Mouse (Mus musculus) embryonic facial prominence, embryonic 14.5 days (tissue): ENCODE results near the gene Ccm2l. TPM values are rescaled to one million over a fixed set of nuclear protein-coding genes. Genes with fewer than 3 reads are reported as not detected.

Experiments
- ATAC-seq: fragments of 200-750 bp; cut with Nextera tagmentation; 2 replicates; pipeline ENCODE4 v1.8.0; 2017; ENCODE audit warnings: low read depth, moderate number of reproducible peaks, moderate TSS enrichment
- DNase-seq: peaks from one replicate; pipeline ENCODE4 v3.0.0-alpha.2; 2015; ENCODE audit warnings: low spot score
- H3K27ac ChIP-seq: fragments of 300-500 bp; sonication (generic); replicated peaks from 2 replicates; pipeline ENCODE4 v1.5.1; 2014; ENCODE audit warnings: low read depth, mild to moderate bottlenecking, low read length, moderate library complexity
- H3K27me3 ChIP-seq: fragments of 300-500 bp; sonication (generic); replicated peaks from 2 replicates; pipeline ENCODE4 v1.6.1; 2014; ENCODE audit warnings: low read length; ENCODE audit not compliant: control insufficient read depth, insufficient read depth
- H3K36me3 ChIP-seq: fragments of 300-500 bp; sonication (generic); 2 replicates; pipeline ENCODE4 v1.6.1; 2014; ENCODE audit warnings: low read length, mixed read lengths; ENCODE audit not compliant: control insufficient read depth, insufficient read depth
- H3K4me1 ChIP-seq: fragments of 300-500 bp; sonication (generic); 2 replicates; pipeline ENCODE4 v1.6.1; 2014; ENCODE audit warnings: antibody characterized with exemption, low read length; ENCODE audit not compliant: control insufficient read depth, insufficient read depth
- H3K4me2 ChIP-seq: fragments of 300-500 bp; sonication (generic); 2 replicates; pipeline ENCODE4 v1.6.1; 2014; ENCODE audit warnings: low read depth, mild to moderate bottlenecking, low read length, moderate library complexity, mixed read lengths
- H3K4me3 ChIP-seq: fragments of 300-500 bp; sonication (generic); 2 replicates; pipeline ENCODE4 v1.5.1; 2014; ENCODE audit warnings: low read depth, mild to moderate bottlenecking, low read length
- H3K9ac ChIP-seq: fragments of 300-500 bp; sonication (generic); 2 replicates; pipeline ENCODE4 v1.6.1; 2014; ENCODE audit warnings: low read depth, mild to moderate bottlenecking, low read length, moderate library complexity, mixed read lengths
- H3K9me3 ChIP-seq: fragments of 300-500 bp; sonication (generic); 2 replicates; pipeline ENCODE4 v1.6.1; 2016; ENCODE audit warnings: low read length; ENCODE audit not compliant: control insufficient read depth
- WGBS: fragments of 180-500 bp; shearing (Covaris S2); extraction: QIAGEN DNeasy Blood & Tissue Kit; methylation state at CpG from one replicate; pipeline ENCODE4 v1.1.7; 2014; 5-methylcytosine and 5-hydroxymethylcytosine counted together
- polyA plus RNA-seq: library from polyadenylated mRNA; unstranded; fragments of >200 nt; fragmentation: Nextera tagmentation; extraction: Ambion mirVana; gene quantifications from 2 replicates; pipeline ENCODE4 v1.2.1, GENCODE M21; 2014

Gene Ccm2l
- polyA plus RNA-seq, 1 experiment from 2014 or later = 2.7 TPM

DNA sequence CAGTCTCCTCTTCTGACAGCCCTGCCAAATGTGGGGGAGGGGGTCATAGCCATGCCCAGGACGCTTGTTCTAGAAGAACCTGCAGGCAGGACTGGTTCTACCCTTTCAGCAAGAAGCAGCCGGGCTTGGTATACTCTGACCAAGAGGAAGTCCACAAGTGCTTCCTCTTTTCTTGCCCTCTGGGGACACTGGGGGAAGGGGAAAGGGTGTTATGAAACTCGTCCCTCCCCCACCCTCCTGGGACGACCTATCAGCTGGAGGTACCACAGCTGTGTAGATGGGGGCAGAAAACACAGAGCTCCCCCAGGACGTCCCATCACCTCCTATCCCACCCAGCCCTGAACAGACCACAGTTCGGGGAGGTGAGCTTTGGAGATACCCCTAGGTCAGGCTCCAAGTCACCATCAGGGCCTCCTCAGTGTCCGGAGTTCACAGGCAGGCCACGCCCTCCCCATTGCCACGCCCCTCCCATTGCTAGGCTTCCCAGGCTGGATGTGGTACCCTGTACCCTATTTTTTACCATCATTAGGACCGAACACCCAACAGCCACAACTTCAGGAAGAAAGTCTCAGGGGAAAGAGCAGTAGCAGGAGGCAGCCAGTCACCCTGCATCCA, 24.9 kb downstream of the Ccm2l start:
- no peak overlapping the region for H3K27ac ChIP-seq
- no peaks in the 10 kb centered on the region for H3K36me3 ChIP-seq
- H3K4me1 ChIP-seq = no peaks in the 10 kb centered on the region
- no peaks in the 10 kb centered on the region for H3K27me3 ChIP-seq
- DNase-seq (no peak), ATAC-seq (no peak)
- H3K9ac ChIP-seq = no peak overlapping the region
- 42% methylated on average over 10 of the region's 10 CpGs for WGBS
- no peak overlapping the region for H3K4me2 ChIP-seq
- H3K4me3 ChIP-seq = no peak overlapping the region
- H3K9me3 ChIP-seq = no peaks in the 10 kb centered on the region

DNA sequence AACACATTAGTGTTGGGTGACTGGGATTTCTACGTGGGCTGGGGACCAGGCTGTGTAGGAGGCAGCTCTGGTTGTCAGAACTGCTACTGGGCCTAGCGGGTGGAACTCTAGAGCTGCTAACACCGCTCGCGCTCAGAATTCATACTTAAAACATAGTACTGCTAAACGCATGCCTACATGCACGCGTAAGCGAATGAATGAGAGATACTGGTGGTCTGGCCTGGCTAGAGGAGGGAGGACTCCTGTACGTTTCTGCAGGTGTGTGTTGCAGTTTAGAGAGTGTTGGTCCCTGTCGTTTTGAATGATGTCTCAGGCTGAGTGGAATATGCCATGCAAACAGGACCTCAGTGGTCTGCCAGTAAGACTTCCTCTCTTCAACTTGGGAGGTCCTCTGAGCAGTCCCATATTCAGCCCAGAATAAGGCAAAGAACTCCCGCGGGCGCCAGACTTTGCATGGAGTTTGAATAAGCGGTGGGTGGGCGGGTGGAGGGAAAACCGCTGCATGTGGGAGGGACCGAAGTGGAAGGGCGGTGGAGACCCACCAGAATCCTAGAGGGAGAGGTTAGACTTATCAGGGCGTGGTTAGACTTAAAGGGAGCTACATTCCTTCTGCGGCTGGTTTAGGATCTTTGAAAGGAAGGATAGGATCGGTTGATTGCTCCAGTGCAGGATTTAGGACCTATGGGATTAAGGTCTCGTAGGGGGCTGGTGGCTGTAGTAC, 41.5 kb downstream of the Ccm2l start:
- H3K4me1 ChIP-seq = peaks cover 12% of the 10 kb centered on the region
- no peak overlapping the region; the same call in 1 of the 2 replicates for H3K9ac ChIP-seq
- peak overlapping the region; percentile 47 for H3K4me3 ChIP-seq
- ATAC-seq (peak; percentile 53; the same call in 1 of the 2 replicates), DNase-seq (peak; percentile 73)
- WGBS = 33% methylated on average over 23 of the region's 23 CpGs
- no peaks in the 10 kb centered on the region for H3K9me3 ChIP-seq
- peak overlapping the region; percentile 29; the same call in 1 of the 2 replicates for H3K27ac ChIP-seq
- H3K4me2 ChIP-seq = peak overlapping the region; percentile 79
- no peaks in the 10 kb centered on the region for H3K36me3 ChIP-seq
- H3K27me3 ChIP-seq = peaks cover 45% of the 10 kb centered on the region

DNA sequence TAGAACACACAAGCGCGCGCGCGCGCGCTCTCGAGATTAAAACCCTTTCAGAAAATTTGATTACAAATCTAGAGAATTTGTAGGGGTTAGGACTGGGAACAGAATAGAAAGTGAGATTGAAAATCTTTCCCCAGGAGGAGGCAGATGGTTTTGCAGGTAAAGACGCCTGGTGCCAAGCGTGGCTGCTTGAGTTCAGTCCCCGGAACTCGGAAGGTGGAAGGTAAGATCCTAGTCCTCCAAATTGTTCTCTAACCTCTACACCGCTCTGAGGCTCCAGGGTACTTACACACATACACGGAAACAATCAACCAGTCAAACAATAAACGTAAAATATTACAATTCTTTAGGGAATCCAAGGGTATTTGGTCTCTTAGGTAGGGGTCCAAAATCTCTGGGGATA, 42.0 kb downstream of the Ccm2l start:
- Histone ChIP-seq H3K9ac (no peak overlapping the region; the same call in 1 of the 2 replicates), H3K4me1 (peaks cover 12% of the 10 kb centered on the region), H3K4me3 (peak overlapping the region; percentile 47), H3K9me3 (no peaks in the 10 kb centered on the region), H3K36me3 (no peaks in the 10 kb centered on the region), H3K27ac (peak overlapping the region; percentile 29; the same call in 1 of the 2 replicates), H3K27me3 (peaks cover 45% of the 10 kb centered on the region), H3K4me2 (peak overlapping the region; percentile 79)
- DNase-seq (no peak), ATAC-seq (no peak)
- WGBS = 2% methylated on average over 15 of the region's 15 CpGs

DNA sequence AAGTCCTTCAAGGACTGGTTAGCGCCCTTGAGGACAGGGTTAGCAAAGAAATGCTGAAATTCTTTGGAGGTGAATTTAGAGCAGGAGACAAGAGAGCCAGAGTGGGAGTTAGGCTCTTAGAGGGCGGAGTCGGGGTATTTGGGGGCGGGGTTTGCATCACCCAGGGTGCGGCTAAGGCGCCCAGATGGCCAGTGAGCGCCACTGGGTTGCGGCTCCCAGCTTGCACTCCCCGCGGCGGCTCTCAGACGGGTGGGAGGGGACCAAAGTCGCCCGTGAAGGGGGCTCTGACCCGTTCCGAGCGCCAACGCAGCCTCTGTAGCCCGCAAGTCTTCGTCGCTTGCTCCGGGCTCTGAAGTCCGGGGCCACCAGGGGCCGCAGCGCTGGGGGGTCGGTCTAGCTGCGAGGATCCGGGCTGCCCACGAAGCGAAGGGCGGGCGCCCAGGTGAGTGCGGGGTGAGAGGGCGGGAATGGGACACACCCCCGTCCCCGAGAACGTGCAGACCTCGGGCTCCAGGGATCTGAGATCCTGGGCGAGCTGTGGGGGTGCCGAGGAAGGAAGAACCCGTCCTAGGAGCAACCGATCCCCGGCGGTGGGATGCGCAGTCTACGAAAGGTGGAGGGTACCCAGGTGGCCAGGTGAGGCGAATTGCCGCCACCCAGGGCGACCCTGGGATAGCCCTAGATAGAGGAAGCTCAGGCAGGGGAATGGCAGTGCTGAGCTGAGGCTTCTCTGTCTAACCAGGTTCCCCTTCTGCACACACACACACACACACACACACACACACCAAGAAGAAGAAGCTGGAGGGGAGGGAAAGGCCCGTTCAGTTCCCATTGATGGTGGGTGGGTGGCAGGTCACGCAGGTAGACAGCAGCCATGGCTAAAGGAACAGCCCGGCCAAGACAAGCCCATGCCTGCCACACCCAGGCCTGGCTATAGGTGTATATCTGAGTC, 42.8 kb downstream of the Ccm2l start, which contains the start of gene Hck:
Gene Hck (plus strand): TSS at position 156 of the 952 bp plus-strand sequence.
- DNase-seq (peak; percentile 47), ATAC-seq (peak; percentile 65; the same call in 1 of the 2 replicates)
- 2% methylated on average over 32 of the region's 52 CpGs for WGBS
- Histone ChIP-seq H3K4me2 (peak within 1 kb of the TSS; percentile 79), H3K4me3 (peak within 1 kb of the TSS; percentile 47), H3K27me3 (peaks cover 45% of the 10 kb centered on the region), H3K4me1 (peaks cover 12% of the 10 kb centered on the region), H3K9ac (peak within 1 kb of the TSS; percentile 47; the same call in 1 of the 2 replicates), H3K27ac (peak within 1 kb of the TSS; percentile 29; the same call in 1 of the 2 replicates), H3K36me3 (no peaks in the 10 kb centered on the region), H3K9me3 (no peaks in the 10 kb centered on the region)

DNA sequence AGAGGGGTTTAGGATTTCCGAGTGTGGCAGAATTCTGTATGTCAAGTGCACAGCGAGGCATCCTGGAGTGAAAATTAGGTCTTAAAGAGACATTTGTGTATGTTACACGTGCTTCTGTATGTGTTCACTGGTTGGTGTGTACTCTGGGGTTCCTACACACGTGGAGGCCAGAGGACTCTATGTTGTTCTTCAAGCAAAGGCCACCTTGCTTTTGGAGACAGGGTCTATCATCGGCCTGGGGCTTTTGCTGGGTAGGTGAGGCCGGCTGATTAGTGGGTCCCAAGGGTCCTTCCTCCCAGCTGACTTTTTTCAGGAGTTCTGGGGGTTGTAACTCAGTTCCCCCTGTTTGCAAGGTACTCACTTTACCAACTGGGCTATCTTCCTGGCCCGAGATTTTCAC, 43.8 kb downstream of the Ccm2l start:
- WGBS = 65% methylated on average over 7 of the region's 7 CpGs

DNA sequence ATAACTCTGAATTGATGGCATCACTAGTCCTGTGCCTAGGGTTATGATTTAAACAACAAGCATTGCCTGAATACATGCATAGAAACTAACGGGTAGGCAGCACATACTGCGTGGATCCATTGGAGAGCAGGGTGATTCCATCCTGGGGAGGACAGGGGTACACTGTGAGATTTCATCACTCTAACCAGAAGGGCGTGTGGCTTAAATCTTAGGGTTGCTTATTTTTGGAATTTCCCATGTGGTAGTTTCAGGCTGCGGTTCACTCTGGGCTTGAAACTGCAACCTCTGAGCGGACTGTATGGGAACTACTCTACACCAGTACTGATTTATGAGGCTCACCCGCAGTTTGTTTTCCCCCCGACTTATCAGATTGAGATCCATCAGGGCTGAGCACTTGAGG, 45.5 kb downstream of the Ccm2l start:
- H3K9me3 ChIP-seq = no peaks in the 10 kb centered on the region
- H3K27me3 ChIP-seq = peaks cover 37% of the 10 kb centered on the region
- DNase-seq (no peak), ATAC-seq (no peak)
- no peak overlapping the region for H3K27ac ChIP-seq
- no peak overlapping the region for H3K4me2 ChIP-seq
- 84% methylated on average over 7 of the region's 7 CpGs for WGBS
- H3K9ac ChIP-seq = no peak overlapping the region
- H3K36me3 ChIP-seq = no peaks in the 10 kb centered on the region
- H3K4me1 ChIP-seq = peaks cover 12% of the 10 kb centered on the region
- H3K4me3 ChIP-seq = no peak overlapping the region

More for the DNA sequence above, 43.8 kb downstream of the Ccm2l start:
- Histone ChIP-seq H3K4me1 (peaks cover 12% of the 10 kb centered on the region), H3K4me3 (no peak overlapping the region), H3K9me3 (no peaks in the 10 kb centered on the region), H3K36me3 (no peaks in the 10 kb centered on the region), H3K27ac (no peak overlapping the region), H3K27me3 (peaks cover 45% of the 10 kb centered on the region), H3K4me2 (no peak overlapping the region), H3K9ac (no peak overlapping the region)
- ATAC-seq (no peak), DNase-seq (no peak)

DNA sequence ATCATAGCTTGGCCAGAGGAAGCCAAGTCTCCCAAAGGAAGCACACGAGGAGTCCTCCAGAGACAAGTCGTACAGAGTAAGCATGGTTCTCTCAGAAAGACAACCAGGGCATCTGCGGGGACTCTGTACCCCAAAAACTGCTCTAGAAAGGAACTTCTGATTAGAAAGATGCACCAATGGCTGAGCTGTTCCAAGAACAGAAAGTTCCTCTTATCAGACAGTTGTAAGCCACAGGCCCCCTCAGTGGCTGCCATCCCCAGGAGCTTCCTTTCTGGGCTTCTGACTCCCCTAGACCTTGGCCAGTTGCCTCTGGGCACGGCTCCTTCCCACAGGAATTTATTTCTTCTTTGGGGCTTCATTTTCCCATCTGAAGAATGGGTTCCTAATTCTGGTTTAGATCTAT, 49.9 kb downstream of the Ccm2l start:
- H3K4me3 ChIP-seq = no peak overlapping the region
- no peak overlapping the region for H3K27ac ChIP-seq
- WGBS = 81% methylated on average over 4 of the region's 4 CpGs
- no peak for DNase-seq
- H3K27me3 ChIP-seq = 0 out of 2 replicates have a peak, but pooled peaks cover under 1% of the 10 kb centered on the region
- no peak overlapping the region for H3K9ac ChIP-seq
- H3K36me3 ChIP-seq = no peaks in the 10 kb centered on the region
- no peak for ATAC-seq
- no peaks in the 10 kb centered on the region for H3K9me3 ChIP-seq
- no peaks in the 10 kb centered on the region for H3K4me1 ChIP-seq
- no peak overlapping the region for H3K4me2 ChIP-seq

DNA sequence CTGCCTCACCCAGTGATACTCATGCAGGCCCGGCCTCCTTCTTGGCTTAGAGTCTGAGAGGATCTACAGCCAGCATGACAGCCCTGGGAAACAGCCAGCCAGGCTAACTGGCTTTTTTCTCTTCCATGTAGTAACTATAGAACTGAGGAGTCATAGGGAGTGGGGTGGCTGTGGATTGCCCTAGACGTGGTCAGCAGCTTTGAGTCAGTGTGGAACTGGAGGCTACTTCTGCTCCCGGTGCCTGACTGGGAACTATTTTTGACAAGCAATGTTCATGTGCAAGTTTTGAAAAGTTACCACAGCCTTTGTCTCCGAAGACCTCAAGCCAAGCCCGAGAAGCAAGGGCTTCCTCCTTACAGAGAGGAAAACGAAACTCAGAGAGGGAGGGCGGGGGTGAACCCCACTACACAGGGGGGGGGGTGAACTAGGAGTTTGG, 51.3 kb downstream of the Ccm2l start:
- 75% methylated on average over 7 of the region's 7 CpGs for WGBS
- no peak for ATAC-seq
- no peak overlapping the region for H3K4me3 ChIP-seq
- DNase-seq = peak; percentile 3
- H3K4me1 ChIP-seq = no peaks in the 10 kb centered on the region
- H3K36me3 ChIP-seq = no peaks in the 10 kb centered on the region
- no peak overlapping the region for H3K4me2 ChIP-seq
- no peak overlapping the region for H3K9ac ChIP-seq
- H3K27me3 ChIP-seq = no peaks in the 10 kb centered on the region
- H3K9me3 ChIP-seq = no peaks in the 10 kb centered on the region
- H3K27ac ChIP-seq = no peak overlapping the region
